Mouse (Mus musculus): ENCODE measurements at regions not wholly inside any gene's neighbourhood (a gene's known extent, or its start where the extent isn't known, plus 50 kb on each side); places are given as distances from the start of the nearest gene placed in this dataset.
A peak's percentile ranks its signal among the peaks of the same experiment; 100 is the strongest.

DNA sequence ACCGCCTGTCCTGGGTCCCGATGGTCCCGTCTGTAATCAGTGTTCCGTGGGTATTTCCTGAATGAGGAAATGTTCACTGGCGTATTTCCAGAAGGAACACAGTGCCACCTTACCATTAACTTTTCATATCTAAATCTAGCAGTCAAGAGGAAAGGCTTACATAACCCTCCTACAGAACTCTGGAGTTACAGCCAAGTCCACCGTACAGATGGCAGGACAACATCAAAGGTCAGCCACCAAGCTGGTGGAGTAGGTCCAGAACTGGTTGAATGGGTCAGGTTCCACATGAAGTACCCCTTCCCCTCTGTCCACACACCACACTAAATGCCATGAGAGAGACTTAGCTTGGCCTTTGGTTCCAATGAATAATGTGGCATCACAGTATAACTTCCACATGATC lies 139.7 kb downstream of the Barhl2 start:
- DNase-seq, result no peak

- no peak for DNase-seq
Observed at GRCm38 (mm10) chr5:106313874-106314273, 144.1 kb downstream of the Barhl2 start.

DNA sequence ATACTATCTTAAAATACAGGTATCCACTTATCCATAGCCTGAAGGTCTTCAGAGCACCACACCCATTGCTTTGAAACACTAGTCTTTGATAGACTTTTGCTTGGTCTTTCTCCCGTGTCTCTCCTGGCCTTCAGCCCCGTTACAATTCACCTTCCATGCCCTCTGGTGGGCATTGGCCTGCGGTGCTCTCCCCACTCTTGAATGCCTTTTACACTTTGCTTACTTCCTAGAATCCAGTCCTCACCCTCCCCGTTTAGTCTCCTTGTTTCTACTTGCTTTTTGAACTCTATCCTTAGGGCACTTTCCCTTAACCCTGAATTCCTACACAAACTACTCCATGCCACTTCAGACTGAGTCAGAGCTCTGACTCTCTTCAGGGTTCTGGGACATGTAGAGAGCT lies 156.6 kb downstream of the Barhl2 start:
- no peak for DNase-seq

DNA sequence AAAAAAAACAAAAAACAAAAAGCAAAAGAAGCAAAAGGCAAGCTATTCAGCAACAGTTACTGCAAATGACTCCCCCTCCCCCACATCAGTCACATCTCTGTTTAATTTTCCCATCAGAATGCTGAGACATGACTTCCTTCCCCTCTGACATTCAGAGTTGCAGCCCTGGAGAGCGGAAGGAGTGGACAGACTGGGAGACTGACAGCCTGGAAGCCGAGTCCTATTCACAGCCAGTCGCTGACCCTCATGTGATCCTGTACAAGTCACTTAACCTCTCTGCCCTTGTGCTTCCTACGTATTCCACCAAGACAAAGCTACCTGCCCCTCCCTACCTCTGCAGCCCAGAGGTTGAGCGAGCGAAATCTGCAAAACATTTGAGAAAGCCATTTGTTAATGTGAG lies 161.2 kb downstream of the Barhl2 start:
- no peak for DNase-seq

GRCm38 (mm10) chr5:106295993-106296392 lies 162.0 kb downstream of the Barhl2 start:
- no peak for DNase-seq

- no peak for DNase-seq
Observed at GRCm38 (mm10) chr5:106295538-106295937, 162.4 kb downstream of the Barhl2 start.

- no peak for DNase-seq
Observed at GRCm38 (mm10) chr5:106292387-106293229, 165.4 kb downstream of the Barhl2 start.

GRCm38 (mm10) chr5:106285152-106285551 lies 172.8 kb downstream of the Barhl2 start:
- DNase-seq, result no peak

DNA sequence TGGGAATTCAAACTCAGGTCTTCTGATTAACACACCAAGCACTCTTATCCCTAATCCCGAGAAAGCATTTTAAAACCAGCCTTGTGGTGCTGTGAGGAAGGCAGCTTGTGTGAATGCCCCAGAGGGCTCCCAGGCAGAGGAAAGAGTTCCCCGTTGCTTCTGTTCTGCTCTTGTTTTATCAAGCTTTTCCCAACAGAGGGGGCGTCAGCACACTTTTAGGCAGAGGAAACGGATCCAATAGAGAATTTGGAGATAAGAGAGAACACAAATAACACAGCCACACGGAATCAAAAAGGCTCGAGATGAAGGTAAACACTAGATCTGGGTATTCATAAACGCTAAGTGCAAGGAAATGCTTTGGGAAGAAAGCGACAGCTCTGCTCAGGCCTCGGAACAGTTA lies 173.2 kb downstream of the Barhl2 start:
- DNase-seq, result no peak

DNA sequence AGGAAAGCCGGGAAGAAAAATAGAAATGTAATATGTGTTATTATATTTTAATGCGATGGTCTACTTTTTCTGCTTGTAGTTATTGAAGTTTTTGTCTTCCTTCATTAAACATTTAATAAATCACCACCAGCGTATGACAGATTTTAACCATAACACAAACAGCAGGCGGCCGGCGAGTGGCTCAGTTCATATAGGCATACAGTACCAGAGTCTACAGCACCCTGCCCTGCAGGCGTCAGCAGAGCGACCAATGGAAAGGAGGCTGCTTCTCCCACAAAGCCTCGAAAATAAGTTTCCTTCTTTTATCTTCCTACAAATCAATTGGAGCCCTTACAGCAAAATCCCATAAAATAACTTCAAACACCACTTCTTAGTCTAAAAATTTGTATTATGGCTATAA lies 175.3 kb downstream of the Barhl2 start:
- no peak for DNase-seq

GRCm38 (mm10) chr5:106277786-106278185 lies 180.2 kb downstream of the Barhl2 start:
- no peak for DNase-seq

GRCm38 (mm10) chr5:106277231-106277630 lies 180.7 kb downstream of the Barhl2 start:
- peak; percentile 84 for DNase-seq

DNA sequence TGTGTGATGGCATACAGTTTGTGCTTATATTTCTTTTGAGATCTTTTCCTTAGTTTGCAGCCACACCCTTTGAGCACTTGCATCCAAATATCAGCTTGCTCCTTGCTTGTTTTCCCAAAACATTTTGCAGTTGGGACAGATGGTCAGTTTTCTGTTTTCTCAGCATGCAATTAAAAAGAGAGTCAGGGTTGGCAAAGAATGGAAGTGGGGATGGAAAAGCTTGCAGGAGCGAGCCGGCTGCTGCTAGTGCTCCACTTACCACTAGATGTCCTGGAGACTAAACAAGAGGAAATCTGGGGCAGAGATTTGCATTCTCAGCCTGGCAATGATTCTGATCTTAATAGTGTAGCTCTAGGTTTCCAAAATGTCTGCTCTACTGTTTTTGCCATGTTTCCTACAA lies 181.8 kb downstream of the Barhl2 start:
- DNase-seq, result peak; percentile 86

DNA sequence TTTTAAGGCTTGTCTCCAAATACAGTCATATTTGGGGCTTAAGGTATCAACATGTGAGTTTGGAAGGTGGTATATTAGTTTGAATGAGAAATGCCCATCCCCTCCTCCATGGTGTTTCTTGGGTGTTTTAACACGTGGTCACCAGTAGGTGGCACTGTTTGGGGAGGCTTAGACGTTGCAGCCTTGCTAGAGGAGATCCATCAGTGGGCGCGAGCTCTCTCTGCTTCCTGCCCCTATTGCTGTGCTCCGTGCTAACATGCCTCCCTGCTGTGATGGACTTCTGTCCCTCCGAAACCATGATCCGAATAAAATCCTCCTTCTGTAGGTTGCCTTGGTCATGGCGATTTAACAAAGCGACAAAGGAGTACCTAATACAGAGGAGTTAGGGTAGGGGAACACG lies 183.3 kb downstream of the Barhl2 start:
- peak; percentile 31 for DNase-seq

GRCm38 (mm10) chr5:106264536-106264935 lies 193.4 kb downstream of the Barhl2 start:
- no peak for DNase-seq

DNA sequence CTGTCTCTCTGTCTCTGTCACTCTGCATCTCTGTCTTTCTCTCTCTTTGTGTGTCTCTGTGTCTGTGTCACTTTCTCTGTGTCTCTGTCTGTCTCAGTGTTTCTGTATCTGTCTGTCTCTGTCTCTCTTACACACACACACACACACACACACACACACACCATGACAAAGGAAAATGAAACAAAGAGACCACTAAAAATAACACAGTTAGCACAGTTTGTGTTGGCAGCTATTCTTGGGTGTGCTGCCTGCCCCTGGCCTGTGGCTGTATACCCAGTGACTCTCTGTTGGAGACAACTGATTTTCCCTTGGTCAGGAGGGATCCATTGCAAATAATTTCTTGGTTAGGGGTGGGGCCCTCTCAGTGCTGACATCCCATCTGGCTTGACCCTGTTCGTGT lies 200.8 kb downstream of the Barhl2 start:
- DNase-seq, result no peak

- DNase-seq, result peak; percentile 7
Observed at GRCm38 (mm10) chr5:106229154-106229553, 228.8 kb downstream of the Barhl2 start.

- no peak for DNase-seq
Observed at GRCm38 (mm10) chr5:106224141-106224540, 233.8 kb downstream of the Barhl2 start.

DNA sequence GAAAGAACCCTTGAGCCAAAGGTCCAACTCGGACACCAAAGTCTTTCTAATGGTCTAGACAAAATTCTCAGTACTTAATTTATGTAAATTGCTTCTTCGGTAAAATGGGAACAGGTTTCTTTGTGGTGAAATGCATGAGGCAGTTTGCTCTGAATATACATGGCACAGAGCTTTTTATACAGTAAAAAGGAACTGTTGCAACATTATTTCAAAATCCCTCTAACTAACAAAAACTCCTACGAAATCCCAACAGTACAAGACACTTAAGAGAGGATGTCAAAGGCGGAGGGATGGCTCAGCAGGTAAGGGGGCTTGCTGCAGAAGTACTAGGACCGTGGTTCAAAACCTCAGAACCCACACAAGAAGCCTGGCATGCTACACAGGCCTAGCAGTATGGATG lies 248.4 kb downstream of the Barhl2 start:
- DNase-seq, result no peak

DNA sequence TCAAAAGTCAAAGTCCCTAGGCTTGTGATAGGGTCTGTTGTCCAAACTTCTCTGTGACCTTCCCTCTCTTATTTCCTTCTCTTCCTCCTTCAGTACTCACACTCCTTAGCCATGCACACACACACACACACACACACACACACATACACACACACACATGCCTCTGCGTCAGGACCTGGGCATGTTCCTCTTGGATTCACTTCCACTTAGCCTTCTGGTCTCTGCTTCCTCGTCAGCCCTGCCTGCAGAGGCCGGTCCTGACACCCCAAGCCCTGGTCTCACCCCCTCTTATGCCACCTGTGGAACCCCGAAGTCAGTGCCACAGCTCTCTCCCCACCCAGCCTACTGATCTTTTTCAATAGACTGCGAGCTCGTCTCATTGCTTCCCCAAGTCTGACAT lies 250.3 kb downstream of the Barhl2 start:
- DNase-seq, result no peak

- no peak for DNase-seq
Observed at GRCm38 (mm10) chr5:106205724-106206123, 252.2 kb downstream of the Barhl2 start.

- DNase-seq, result no peak
Observed at GRCm38 (mm10) chr5:106200631-106201030, 257.3 kb downstream of the Barhl2 start.

- DNase-seq, result no peak
Observed at GRCm38 (mm10) chr5:106199061-106199460, 258.9 kb downstream of the Barhl2 start.

DNA sequence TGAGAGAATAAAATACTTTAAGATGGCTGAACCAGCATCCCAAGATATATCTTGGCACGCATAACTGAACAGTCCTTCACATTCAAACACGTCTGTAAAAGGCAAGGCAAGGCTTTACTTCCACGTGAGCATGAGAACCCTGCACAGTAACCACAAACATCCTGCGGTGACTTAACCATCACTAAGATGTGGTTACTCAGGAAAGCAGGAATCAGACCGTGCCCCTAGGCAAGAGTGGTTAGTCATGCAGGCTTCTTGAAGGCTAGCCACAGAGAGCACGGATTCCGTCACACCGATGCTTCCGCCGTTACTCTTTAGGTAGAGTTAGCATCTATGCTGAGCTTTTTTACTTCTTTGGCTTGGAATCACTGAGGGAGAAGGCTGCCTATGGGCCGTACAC lies 266.8 kb downstream of the Barhl2 start:
- no peak for DNase-seq

DNA sequence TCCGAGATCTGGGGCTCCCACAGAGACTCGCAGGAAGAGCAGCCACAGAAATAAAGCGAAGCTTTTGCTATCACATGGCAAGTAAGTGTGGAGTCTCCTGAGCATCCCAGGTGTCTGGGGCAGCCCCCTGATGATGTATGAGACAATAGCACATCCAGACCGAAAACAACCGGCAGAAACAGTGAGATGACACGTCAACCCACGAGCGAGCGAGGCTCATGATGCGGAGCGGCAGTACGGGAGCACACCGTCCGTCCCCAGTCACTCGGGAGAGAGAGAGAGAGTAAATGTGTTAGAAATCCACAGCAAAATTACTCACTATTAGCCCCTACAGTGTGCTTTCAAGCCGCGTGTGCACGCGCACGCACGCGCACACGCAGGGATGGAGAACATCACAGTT lies 276.2 kb downstream of the Barhl2 start:
- DNase-seq, result no peak
